Mouse (Mus musculus): ENCODE results near the gene Atf6.

DNA sequence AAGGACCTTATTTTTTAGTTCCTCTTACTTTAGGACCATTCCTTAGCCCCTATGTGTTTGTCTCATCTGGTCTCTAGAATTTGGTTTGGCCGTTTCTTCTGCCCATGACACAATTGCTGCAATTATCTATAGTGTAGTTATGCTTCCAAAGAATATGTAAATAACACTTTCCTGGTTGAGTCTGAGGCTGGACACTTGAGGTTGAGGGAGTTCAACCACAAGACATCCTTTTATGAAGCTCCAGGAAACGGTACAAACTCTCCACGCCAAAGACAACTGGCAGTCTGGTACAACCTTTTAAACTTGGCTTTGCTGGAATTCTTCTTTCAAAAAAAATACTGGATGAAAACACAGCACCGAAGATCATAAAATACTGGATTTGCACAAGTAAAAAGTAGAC, 94.1 kb downstream of the Atf6 start:
- no peak for TF ChIP-seq ZNF384 (IDR thresholded peaks at IDR 0.05; ENCODE audit: low read depth, low read length)
- no peak for TF ChIP-seq HCFC1 (IDR thresholded peaks at IDR 0.05; ENCODE audit: borderline replicate concordance, insufficient read depth, low read length)
- no peak for TF ChIP-seq ZC3H11A (IDR thresholded peaks at IDR 0.05; ENCODE audit: borderline replicate concordance, low read depth, low read length)
